Mouse (Mus musculus) forebrain, embryonic 16.5 days (tissue): Measurements from ENCODE around the gene Negr1. TPM values are rescaled to one million over a fixed set of nuclear protein-coding genes. Genes with fewer than 3 reads are reported as not detected.

Experiments
- ATAC-seq: fragments of 200-750 bp; cut with Nextera tagmentation; 2 replicates; pipeline ENCODE4 v1.8.0; 2017; ENCODE audit warnings: mild to moderate bottlenecking, moderate library complexity
- H3K27ac ChIP-seq: fragments of 300-500 bp; sonication (generic); 2 replicates; pipeline ENCODE4 v1.5.1; 2014; ENCODE audit warnings: low read length, control low read depth
- H3K27me3 ChIP-seq: fragments of 300-500 bp; sonication (generic); replicated peaks from 2 replicates; pipeline ENCODE4 v1.6.1; 2014; ENCODE audit warnings: low read length; ENCODE audit not compliant: control insufficient read depth, insufficient read depth
- H3K36me3 ChIP-seq: fragments of 300-500 bp; sonication (generic); 2 replicates; pipeline ENCODE4 v1.6.1; 2014; ENCODE audit not compliant: control insufficient read depth, insufficient read depth
- H3K4me1 ChIP-seq: fragments of 300-500 bp; sonication (generic); replicated peaks from 2 replicates; pipeline ENCODE4 v1.6.1; 2014; ENCODE audit warnings: low read length; ENCODE audit not compliant: control insufficient read depth, insufficient read depth
- H3K4me2 ChIP-seq: fragments of 300-500 bp; sonication (generic); 2 replicates; pipeline ENCODE4 v1.6.1; 2014; ENCODE audit warnings: mild to moderate bottlenecking, low read length, control low read depth
- H3K4me3 ChIP-seq: fragments of 300-500 bp; sonication (generic); replicated peaks from 2 replicates; pipeline ENCODE4 v1.5.1; 2014; ENCODE audit warnings: mild to moderate bottlenecking, low read length, control low read depth
- H3K9ac ChIP-seq: fragments of 300-500 bp; sonication (generic); replicated peaks from 2 replicates; pipeline ENCODE4 v1.6.1; 2014; ENCODE audit warnings: low read depth, low read length, control low read depth
- H3K9me3 ChIP-seq: fragments of 300-500 bp; sonication (generic); 2 replicates; pipeline ENCODE4 v1.6.1; 2016; ENCODE audit warnings: low read length; ENCODE audit not compliant: control insufficient read depth
- WGBS: fragments of 180-500 bp; shearing (Covaris S2); extraction: QIAGEN DNeasy Blood & Tissue Kit; methylation state at CpG from one replicate; pipeline ENCODE4 v1.1.7; 2014; 5-methylcytosine and 5-hydroxymethylcytosine counted together
- polyA plus RNA-seq: library from polyadenylated mRNA; unstranded; fragments of >200 nt; fragmentation: Nextera tagmentation; extraction: Ambion mirVana; gene quantifications from 2 replicates; pipeline ENCODE4 v1.2.1, GENCODE M21; 2015

Negr1 gene
- polyA plus RNA-seq, 1 experiment from 2014 or later, result 44.7 TPM

DNA sequence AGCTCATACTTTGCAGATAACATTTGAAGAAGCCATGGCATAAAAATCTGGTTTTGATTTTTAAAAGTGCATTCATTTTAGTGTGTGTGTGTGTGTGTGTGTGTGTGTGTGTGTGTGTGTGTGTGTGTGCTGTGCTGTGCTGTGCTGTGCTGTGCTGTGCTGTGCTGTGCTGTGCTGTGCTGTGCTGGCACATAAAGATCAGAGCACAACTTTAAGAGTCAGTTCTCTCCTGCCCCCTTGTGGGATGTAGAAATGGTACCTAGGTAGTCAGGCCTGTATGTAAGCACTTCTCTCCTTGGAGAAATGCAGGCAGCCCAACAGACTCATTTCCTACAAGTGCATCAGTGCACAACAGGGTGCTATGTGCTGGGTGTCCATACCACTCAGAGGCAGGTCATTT is 547.7 kb downstream of the Negr1 start:
- Histone ChIP-seq H3K27me3 (no peaks in the 10 kb centered on the region), H3K4me1 (no peaks in the 10 kb centered on the region), H3K27ac (no peak overlapping the region), H3K4me3 (no peak overlapping the region), H3K9ac (no peak overlapping the region), H3K36me3 (no peaks in the 10 kb centered on the region), H3K4me2 (no peak overlapping the region), H3K9me3 (no peaks in the 10 kb centered on the region)
- peak; percentile 96 for ATAC-seq

DNA sequence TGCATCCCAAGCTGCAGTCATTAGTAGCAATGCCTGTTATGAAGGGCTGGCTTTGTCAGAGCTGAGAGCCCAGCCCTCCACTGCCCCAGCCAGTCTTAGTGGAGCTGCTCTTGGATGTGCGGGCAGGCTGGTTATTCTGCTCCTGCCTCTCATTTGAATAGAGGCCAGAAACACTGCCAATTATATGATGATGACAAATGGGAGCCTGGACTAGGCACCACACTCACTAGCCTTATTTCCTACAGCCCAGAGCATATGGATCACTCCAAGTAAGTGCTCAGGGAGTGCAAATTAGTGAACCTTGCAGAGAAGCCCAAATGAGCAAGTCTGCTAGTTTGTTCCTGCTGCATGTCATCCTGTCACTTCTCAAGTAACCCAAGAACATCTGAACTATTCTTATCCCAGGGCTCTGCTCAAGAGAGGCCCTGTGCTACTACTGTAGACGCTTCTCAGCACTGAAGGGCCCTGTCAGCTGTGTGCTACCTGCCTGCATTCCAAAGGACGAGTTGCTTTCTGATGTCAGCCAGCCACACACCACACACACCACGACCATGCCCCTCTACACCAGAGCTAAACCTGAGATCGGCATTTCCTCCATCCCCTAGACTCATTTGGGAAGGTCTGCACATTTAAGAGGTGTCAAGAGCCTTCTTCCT is 553.6 kb downstream of the Negr1 start:
- WGBS, result 38% methylated on average over 5 of the region's 5 CpGs
- H3K9ac ChIP-seq, result no peak overlapping the region
- H3K4me2 ChIP-seq, result no peak overlapping the region
- no peaks in the 10 kb centered on the region for H3K9me3 ChIP-seq
- H3K36me3 ChIP-seq, result no peaks in the 10 kb centered on the region
- H3K4me1 ChIP-seq, result peaks cover 6% of the 10 kb centered on the region
- H3K27me3 ChIP-seq, result no peaks in the 10 kb centered on the region
- H3K27ac ChIP-seq, result no peak overlapping the region
- H3K4me3 ChIP-seq, result no peak overlapping the region
- peak; percentile 94 for ATAC-seq

DNA sequence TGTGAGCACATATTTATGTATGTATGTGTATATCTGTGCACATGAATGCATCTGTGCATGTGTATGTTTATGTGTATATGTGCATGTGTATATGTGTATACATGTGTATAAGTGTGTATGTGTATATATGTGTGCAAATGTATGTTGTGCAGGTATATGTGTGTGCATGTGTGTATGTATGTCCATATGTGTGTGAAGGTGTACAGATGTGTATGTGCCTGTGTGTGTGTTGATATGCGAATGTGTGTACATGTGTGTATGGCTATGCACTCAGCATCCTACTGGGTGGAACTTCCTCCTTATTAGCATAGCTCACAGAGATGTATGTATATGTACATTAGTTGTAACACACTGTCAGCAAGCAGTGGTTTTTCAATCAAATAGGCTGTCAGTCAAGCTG is 554.4 kb downstream of the Negr1 start:
- no peak overlapping the region for H3K4me2 ChIP-seq
- no peak overlapping the region for H3K27ac ChIP-seq
- H3K9me3 ChIP-seq, result no peaks in the 10 kb centered on the region
- peaks cover 6% of the 10 kb centered on the region for H3K4me1 ChIP-seq
- no peaks in the 10 kb centered on the region for H3K27me3 ChIP-seq
- no peaks in the 10 kb centered on the region for H3K36me3 ChIP-seq
- WGBS, result 94% methylated on average over 1 of the region's 1 CpGs
- no peak overlapping the region for H3K9ac ChIP-seq
- ATAC-seq, result no peak
- H3K4me3 ChIP-seq, result no peak overlapping the region

DNA sequence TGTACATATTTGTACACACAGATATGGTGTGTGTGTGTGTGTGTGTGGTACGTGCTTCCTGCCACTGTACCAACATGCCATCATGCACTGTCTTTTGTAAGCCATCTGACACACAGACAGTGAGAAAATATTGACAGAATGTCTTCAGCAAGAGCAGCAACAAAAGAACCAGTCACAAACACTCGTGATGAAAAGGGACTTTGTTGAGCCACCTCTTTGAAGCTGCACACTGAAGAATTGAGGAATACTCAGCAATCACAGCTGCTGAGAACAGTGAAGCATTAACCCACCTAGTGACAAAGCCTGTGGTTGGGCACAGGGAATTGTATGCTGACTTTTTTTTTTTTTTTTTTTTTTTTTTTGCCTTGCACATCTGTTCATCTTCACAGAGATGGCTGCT is 558.3 kb downstream of the Negr1 start:
- peaks cover 6% of the 10 kb centered on the region for H3K4me1 ChIP-seq
- H3K4me2 ChIP-seq, result no peak overlapping the region
- no peak overlapping the region for H3K9ac ChIP-seq
- no peak overlapping the region for H3K27ac ChIP-seq
- no peaks in the 10 kb centered on the region for H3K9me3 ChIP-seq
- whole genome bisulfite sequencing, result 48% methylated on average over 2 of the region's 2 CpGs
- no peak for ATAC-seq
- no peaks in the 10 kb centered on the region for H3K36me3 ChIP-seq
- H3K27me3 ChIP-seq, result no peaks in the 10 kb centered on the region
- H3K4me3 ChIP-seq, result no peak overlapping the region

DNA sequence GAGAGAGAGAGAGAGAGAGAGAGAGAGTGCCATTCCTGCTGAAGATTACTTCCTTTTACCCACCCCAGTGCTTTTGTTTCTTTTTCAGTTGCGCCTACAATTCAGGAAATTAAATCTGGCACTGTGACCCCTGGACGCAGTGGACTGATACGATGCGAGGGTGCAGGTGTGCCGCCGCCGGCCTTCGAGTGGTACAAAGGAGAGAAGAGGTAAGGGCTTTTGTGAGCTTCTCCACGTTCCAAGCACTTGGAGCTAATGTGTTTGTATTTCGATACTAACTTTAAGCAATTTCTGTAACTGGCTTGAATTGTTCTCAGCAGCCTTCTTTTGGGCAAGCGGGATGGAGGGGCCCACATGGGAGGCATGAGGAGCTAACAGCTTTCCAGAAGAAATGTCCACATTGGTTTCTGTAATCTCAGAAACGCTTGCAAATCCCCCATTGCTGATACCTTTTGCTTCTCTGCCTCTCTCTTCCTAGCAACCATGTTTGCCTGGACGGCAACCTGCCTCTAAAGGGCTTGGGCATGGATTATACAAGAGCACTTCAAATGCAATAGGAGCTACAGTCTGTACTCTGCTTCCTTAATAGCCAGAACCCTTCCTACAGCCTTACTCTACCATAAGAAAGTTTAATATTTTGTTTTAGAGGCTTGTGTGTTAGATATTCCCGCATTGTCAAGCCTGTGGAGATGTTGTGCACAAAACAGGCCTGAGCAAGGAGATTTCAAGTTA is 584.7 kb downstream of the Negr1 start:
- H3K27me3 ChIP-seq, result no peaks in the 10 kb centered on the region
- H3K36me3 ChIP-seq, result no peaks in the 10 kb centered on the region
- WGBS, result 91% methylated on average over 14 of the region's 14 CpGs
- no peaks in the 10 kb centered on the region for H3K9me3 ChIP-seq
- ATAC-seq, result no peak
- H3K4me2 ChIP-seq, result no peak overlapping the region
- H3K27ac ChIP-seq, result no peak overlapping the region
- no peak overlapping the region for H3K4me3 ChIP-seq
- H3K4me1 ChIP-seq, result no peaks in the 10 kb centered on the region
- H3K9ac ChIP-seq, result no peak overlapping the region

DNA sequence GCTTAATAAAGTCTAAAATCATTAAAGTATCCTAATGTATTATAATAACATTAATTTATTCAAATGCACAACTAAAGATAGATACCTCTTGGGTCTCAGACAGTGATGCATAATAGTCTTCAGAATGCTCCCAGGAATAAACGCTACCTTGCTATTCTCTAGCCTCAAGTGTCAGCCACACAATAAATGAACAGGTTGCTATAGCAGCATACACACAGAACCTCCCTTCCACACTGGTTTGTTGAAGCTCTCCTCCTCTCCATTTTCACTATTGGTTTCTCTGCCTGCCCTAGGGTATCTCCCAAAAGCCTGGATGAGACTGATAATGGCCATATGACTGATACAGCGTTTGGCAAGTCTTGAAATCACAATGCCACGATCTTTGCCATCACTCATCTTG is 593.3 kb downstream of the Negr1 start:
- no peak overlapping the region for H3K27ac ChIP-seq

DNA sequence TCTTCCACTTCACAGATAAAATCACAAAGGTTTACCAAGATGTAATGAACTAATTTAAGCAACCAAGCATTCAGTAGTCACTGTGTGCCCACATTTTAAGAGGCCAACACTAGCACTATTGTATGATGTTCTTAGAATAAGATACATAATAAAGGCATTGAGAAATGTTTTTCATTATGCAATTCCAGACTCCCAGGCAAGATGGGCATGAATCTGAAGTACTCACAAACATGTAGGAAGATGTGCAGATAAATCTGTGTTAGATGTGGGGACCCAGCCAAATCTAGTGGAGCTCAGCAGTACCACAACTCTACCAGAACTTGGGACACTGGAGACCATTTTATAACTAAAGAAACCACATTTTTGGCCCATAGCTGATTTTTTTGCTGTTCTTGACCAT is 593.9 kb downstream of the Negr1 start:
- no peaks in the 10 kb centered on the region for H3K27me3 ChIP-seq
- no peak for ATAC-seq
- H3K27ac ChIP-seq, result no peak overlapping the region
- no peaks in the 10 kb centered on the region for H3K9me3 ChIP-seq
- no peaks in the 10 kb centered on the region for H3K4me1 ChIP-seq
- no peak overlapping the region for H3K9ac ChIP-seq
- no peak overlapping the region for H3K4me2 ChIP-seq
- H3K36me3 ChIP-seq, result no peaks in the 10 kb centered on the region
- no peak overlapping the region for H3K4me3 ChIP-seq

More for the DNA sequence above, 593.3 kb downstream of the Negr1 start:
- peak; percentile 49 for ATAC-seq
- Histone ChIP-seq H3K27me3 (no peaks in the 10 kb centered on the region), H3K4me3 (no peak overlapping the region), H3K36me3 (no peaks in the 10 kb centered on the region), H3K4me2 (no peak overlapping the region), H3K9me3 (no peaks in the 10 kb centered on the region), H3K9ac (no peak overlapping the region), H3K4me1 (no peaks in the 10 kb centered on the region)
- WGBS, result 89% methylated on average over 3 of the region's 3 CpGs

DNA sequence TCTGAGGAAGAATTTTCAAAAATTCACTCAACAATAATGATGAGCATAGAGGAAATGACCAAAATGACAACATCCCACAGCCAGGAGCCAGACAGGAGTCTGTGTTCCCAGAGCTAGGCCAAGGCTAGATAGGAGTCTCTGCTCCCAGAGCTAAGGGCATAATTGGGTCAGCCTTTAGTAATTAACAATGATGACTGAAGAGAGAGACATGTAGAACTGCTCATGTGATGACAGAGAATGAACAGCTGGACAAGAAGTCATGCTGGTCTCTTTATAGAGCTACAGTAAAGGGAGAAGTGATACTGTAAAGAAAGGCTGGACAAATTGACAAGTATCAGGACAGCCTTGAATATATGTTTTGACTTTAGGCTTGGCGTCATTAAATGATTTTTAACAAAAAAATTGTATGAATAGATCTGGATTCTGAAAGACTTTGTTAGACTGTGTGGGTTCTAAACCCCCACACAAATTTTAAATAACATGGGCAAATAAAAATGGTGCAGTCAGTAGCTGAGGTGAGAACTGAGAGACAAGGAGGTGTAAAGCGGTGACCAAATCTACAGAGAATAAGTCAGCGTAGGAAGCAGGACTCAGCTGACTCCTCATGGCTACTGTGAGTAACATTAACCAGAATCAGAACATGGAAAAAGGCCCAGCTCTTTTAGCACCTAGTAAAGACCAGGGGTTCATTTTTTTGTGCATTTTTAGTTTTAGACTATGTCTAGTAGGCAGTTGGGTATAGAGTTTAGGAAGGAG is 603.4 kb downstream of the Negr1 start:
- ATAC-seq, result no peak
- no peak overlapping the region for H3K4me3 ChIP-seq
- 94% methylated on average over 3 of the region's 3 CpGs for WGBS

DNA sequence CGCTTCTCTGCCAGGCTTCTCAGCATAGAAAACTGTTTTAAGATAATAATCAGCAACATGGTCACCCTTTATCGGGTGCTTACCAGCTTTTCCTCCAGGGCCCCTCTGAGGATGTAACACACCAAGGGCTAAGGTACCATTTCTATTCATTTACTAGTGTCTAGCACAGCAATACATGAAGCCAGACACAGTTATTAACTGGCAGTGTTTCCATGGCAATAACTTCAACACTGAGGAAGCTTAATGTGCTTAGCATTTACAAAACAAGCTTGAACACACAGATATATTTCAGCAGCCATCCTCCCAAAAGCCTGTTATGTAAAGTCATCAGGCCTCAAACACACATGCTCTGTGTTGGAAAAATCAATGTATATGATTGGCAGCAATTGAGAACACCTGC is 620.4 kb downstream of the Negr1 start:
- no peak overlapping the region for H3K4me2 ChIP-seq
- H3K9ac ChIP-seq, result no peak overlapping the region
- H3K9me3 ChIP-seq, result no peaks in the 10 kb centered on the region
- no peaks in the 10 kb centered on the region for H3K27me3 ChIP-seq
- no peak overlapping the region for H3K27ac ChIP-seq
- 78% methylated on average over 2 of the region's 2 CpGs for WGBS
- H3K4me1 ChIP-seq, result no peaks in the 10 kb centered on the region; the same call in 1 of the 2 replicates
- no peaks in the 10 kb centered on the region for H3K36me3 ChIP-seq
- no peak overlapping the region for H3K4me3 ChIP-seq
- peak; percentile 74 for ATAC-seq

More for the DNA sequence above, 603.4 kb downstream of the Negr1 start:
- no peaks in the 10 kb centered on the region for H3K4me1 ChIP-seq
- H3K36me3 ChIP-seq, result no peaks in the 10 kb centered on the region
- H3K4me2 ChIP-seq, result no peak overlapping the region
- H3K27ac ChIP-seq, result no peak overlapping the region
- no peaks in the 10 kb centered on the region for H3K27me3 ChIP-seq
- H3K9ac ChIP-seq, result no peak overlapping the region
- no peaks in the 10 kb centered on the region for H3K9me3 ChIP-seq
